Mouse (Mus musculus) embryo, embryonic 11 days (tissue): ENCODE measurements around the gene Htr5b.

Source experiments
- DNase-seq: peaks from one replicate; pipeline ENCODE4 v3.0.0-alpha.2; 2015

Htr5b gene

GRCm38 (mm10) chr1:121483091-121483490 lies 45.2 kb downstream of the Htr5b start:
- no peak for DNase-seq

GRCm38 (mm10) chr1:121479403-121479802 lies 48.9 kb downstream of the Htr5b start:
- DNase-seq = no peak

- no peak for DNase-seq
Measured at GRCm38 (mm10) chr1:121478284-121478980, 49.8 kb downstream of the Htr5b start.

GRCm38 (mm10) chr1:121477716-121478115 lies 50.5 kb downstream of the Htr5b start:
- no peak for DNase-seq

GRCm38 (mm10) chr1:121471503-121471902 lies 56.8 kb downstream of the Htr5b start:
- DNase-seq = no peak

- no peak for DNase-seq
Measured at GRCm38 (mm10) chr1:121468271-121468670, 60.0 kb downstream of the Htr5b start.

- no peak for DNase-seq
Measured at GRCm38 (mm10) chr1:121466276-121466675, 62.0 kb downstream of the Htr5b start.

- no peak for DNase-seq
Measured at GRCm38 (mm10) chr1:121463806-121464205, 64.5 kb downstream of the Htr5b start.

- no peak for DNase-seq
Measured at GRCm38 (mm10) chr1:121462643-121463042, 65.6 kb downstream of the Htr5b start.

GRCm38 (mm10) chr1:121461895-121462294 lies 66.4 kb downstream of the Htr5b start:
- DNase-seq = no peak

- DNase-seq = no peak
Measured at GRCm38 (mm10) chr1:121460077-121460476, 68.2 kb downstream of the Htr5b start.
